Mouse (Mus musculus) bone marrow macrophage, adult 2 months (primary cell): ENCODE results near the gene Prkab2. TPM values are rescaled to one million over a fixed set of nuclear protein-coding genes. Genes with fewer than 3 reads are reported as not detected.

Source experiments
- H3K27ac ChIP-seq: 2 replicates; pipeline ENCODE4 v1.5.1; 2012; ENCODE audit warnings: low read depth, low read length; ENCODE audit not compliant: insufficient read depth
- H3K4me1 ChIP-seq: 2 replicates; pipeline ENCODE4 v1.6.1; 2012; ENCODE audit warnings: low read length; ENCODE audit not compliant: control insufficient read depth, insufficient read depth
- H3K4me3 ChIP-seq: 2 replicates; pipeline ENCODE4 v1.5.1; 2012; ENCODE audit warnings: mild to moderate bottlenecking, low read length, moderate library complexity; ENCODE audit not compliant: insufficient read depth
- CTCF ChIP-seq: IDR thresholded peaks from 2 replicates; pipeline ENCODE4 v1.5.1; 2012; ENCODE audit warnings: low read depth, mild to moderate bottlenecking, low read length, moderate library complexity
- POLR2A ChIP-seq: IDR thresholded peaks from 2 replicates; pipeline ENCODE4 v1.6.1; 2012; ENCODE audit warnings: mild to moderate bottlenecking, low read depth, low read length, borderline replicate concordance
- polyA plus RNA-seq: library from polyadenylated mRNA; stranded (reverse); fragments of >200 nt; gene quantifications from 2 replicates; pipeline ENCODE4 v1.2.4, GENCODE M21; 2012; ENCODE audit not compliant: missing spikeins, insufficient read depth, insufficient read length

Gene Prkab2
- 8.5 and 9.0 TPM in 2 replicates for polyA plus RNA-seq

DNA sequence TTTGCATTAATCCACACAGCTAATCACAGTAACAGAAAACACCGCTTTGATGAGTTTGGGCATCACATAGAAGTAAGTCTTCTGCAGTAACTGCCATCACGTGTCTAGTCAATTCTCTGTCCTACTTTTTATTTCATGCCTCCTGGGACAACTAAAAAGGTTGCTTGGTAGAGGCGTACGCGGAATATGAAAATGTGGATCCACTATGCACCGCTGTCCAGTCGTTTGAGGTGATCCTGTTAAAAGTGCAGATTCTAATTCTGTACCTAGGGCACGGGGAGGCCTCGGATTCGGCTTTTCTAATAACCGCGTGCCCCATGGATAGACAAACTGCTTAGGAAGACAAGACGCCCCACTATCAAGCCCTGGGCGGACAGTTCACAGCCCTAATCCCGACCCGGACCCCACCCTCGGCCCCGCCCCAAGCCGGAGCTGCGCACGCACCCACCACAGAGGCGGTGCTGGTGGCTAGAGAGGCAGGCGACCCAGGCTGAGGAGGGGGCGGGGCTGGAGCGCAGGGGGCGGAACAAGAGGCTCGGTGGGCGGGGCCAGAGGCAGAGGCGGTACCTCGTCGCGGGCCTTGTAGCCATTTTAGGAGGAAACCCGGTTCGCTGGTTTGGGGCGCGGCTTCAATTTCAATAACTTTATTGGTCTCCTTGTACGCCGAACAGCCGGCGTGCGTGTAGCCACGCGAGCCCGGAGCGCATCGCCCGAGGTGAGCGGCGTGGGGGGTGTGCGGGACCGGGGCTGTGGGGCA is at the start of gene Prkab2:
Gene Prkab2, plus strand, starts transcription at position 539 of the 757 bp plus-strand sequence.
- TF ChIP-seq POLR2A (peak; percentile 83; the same call in 1 of the 2 replicates), CTCF (no peak)
- Histone ChIP-seq H3K27ac (peak within 1 kb of the TSS; percentile 43), H3K4me1 (peaks cover 21% of the 10 kb centered on the region), H3K4me3 (peak within 1 kb of the TSS; percentile 100)

GRCm38 (mm10) chr3:97609201-97609844 is 48.7 kb upstream of the Prkab2 start:
- peaks cover 3% of the 10 kb centered on the region for H3K4me1 ChIP-seq
- peak overlapping the region; percentile 65 for H3K4me3 ChIP-seq
- TF ChIP-seq CTCF (no peak), POLR2A (no peak)
- H3K27ac ChIP-seq = peak overlapping the region; percentile 17; the same call in 1 of the 2 replicates

- Histone ChIP-seq H3K4me1 (peaks cover 3% of the 10 kb centered on the region), H3K4me3 (peak within 1 kb of the TSS; percentile 65), H3K27ac (peak within 1 kb of the TSS; percentile 39)
- peak; percentile 46 for TF ChIP-seq CTCF
- no peak for TF ChIP-seq POLR2A
These were observed 48.1 kb upstream of the Prkab2 start, which contains the start of gene Chd1l for GRCm38 (mm10) chr3:97609845-97610410. TSS of gene Chd1l (minus strand) at chr3:97610203.

- H3K4me3 ChIP-seq = no peak overlapping the region
- no peak for TF ChIP-seq POLR2A
- no peak for TF ChIP-seq CTCF
- H3K4me1 ChIP-seq = peaks cover 3% of the 10 kb centered on the region
- no peak overlapping the region for H3K27ac ChIP-seq
These were observed 47.0 kb upstream of the Prkab2 start for GRCm38 (mm10) chr3:97611021-97611420.

DNA sequence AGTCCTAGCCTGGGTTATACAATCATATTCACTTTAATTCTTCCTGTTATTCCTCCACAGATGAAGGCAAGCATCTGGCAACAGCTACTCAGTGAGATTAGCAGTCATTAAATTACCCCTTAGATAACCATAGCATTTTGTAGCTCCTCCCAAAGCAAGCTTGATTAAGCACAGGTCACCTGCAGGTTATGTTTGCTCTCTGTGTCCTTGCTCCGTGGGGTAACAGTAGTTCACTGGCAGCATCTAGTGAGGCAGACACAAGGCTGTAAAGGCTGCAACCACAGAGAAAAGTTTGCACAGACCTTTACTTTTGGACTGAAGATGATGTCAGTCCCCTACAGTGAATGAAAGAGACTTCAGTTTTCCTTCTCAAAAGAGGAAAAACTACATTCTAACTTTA is 42.8 kb upstream of the Prkab2 start:
- Histone ChIP-seq H3K27ac (no peak overlapping the region), H3K4me3 (no peak overlapping the region), H3K4me1 (peaks cover 3% of the 10 kb centered on the region)
- no peak for TF ChIP-seq CTCF
- no peak for TF ChIP-seq POLR2A

DNA sequence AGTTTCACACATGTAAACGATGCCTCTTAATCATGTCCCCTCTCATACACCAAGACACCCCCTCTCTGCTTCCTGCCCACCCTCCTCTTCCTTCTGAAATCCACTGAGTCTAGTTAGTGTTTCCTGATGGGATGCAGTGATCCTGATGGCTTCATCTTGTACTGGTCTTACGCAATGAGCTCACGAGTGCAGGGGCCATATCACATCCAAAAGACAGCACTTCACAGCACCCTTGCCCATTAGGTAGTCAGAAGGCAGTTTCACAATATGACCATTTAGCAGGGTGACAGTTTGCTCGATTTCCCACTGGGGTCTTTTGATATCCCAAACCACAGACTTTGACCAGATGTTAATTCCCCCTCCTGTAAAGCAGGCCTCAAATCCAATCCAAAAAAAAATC is 42.1 kb upstream of the Prkab2 start:
- no peak overlapping the region for H3K27ac ChIP-seq
- H3K4me3 ChIP-seq = no peak overlapping the region
- no peaks in the 10 kb centered on the region for H3K4me1 ChIP-seq
- no peak for TF ChIP-seq CTCF
- TF ChIP-seq POLR2A = no peak

DNA sequence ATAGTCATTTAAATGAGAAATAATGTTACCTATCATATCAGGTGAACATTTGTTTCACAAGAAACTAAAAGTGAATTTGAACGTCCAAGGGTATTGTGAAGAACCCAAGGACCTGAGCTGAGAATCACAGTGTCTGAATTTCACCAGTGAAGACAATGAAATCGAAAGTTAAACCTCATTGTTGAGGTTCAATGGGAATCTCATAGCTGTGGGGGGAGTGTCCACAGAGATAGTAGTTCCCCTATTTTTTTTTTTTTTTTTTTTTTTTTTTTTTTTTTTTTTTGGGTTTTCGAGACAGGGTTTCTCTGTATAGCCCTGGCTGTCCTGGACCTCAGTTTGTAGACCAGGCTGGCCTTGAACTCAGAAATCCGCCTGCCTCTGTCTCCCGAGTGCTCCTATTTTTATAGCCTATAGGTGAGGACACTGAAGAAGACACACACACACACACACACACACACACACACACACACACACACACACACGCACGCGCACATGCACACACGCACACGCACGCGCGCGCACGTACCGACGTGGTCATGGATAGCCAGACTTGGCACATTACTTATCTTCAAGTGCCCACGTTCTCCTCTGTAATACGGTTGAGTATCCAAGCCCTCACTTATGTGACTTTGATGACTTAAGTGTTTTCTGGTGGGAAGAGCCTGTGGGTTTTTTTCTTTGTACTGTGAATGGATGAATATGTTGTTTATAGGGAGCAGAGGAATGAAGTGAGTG is 40.7 kb upstream of the Prkab2 start:
- no peaks in the 10 kb centered on the region for H3K4me1 ChIP-seq
- H3K4me3 ChIP-seq = no peak overlapping the region
- no peak overlapping the region for H3K27ac ChIP-seq
- TF ChIP-seq CTCF (no peak), POLR2A (no peak)

- H3K27ac ChIP-seq = no peak overlapping the region
- TF ChIP-seq POLR2A (no peak), CTCF (no peak)
- H3K4me1 ChIP-seq = no peaks in the 10 kb centered on the region
- H3K4me3 ChIP-seq = no peak overlapping the region
These were observed 40.1 kb upstream of the Prkab2 start for GRCm38 (mm10) chr3:97617899-97618298.

DNA sequence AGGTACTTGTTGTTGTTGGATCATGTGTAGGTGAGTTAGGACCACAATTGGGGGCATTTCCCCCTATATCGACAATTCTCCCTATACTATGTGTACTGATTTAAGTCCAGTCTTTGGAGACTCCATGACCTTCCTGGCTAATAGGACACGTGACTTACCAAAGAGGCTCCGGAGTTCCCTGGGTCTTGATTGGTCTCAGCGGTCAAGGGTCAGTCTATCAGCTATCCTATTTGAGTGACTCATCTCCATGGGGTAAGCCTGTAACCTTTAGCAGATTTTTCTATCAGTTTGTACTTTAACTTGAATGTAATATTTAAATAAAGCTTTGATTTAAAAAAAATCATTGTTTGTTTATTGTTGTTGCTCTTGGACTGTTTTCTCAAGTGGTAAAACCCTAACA is 37.3 kb upstream of the Prkab2 start:
- Histone ChIP-seq H3K4me3 (no peak overlapping the region), H3K4me1 (no peaks in the 10 kb centered on the region)
- no peak for TF ChIP-seq POLR2A
- no peak for TF ChIP-seq CTCF

More for the DNA sequence above, 37.3 kb upstream of the Prkab2 start:
- H3K27ac ChIP-seq = no peak overlapping the region
